Mouse (Mus musculus): ENCODE measurements around the gene Lrrtm3.

Gene Lrrtm3

GRCm38 (mm10) chr10:64041892-64042291 is 48.2 kb downstream of the Lrrtm3 start:
- no peak for DNase-seq (ENCODE audit: low read depth, low spot score)

GRCm38 (mm10) chr10:64041218-64041617 is 48.9 kb downstream of the Lrrtm3 start:
- DNase-seq (ENCODE audit: low read depth, low spot score): no peak

GRCm38 (mm10) chr10:64039760-64040535 is 50.1 kb downstream of the Lrrtm3 start:
- DNase-seq (ENCODE audit: low read depth, low spot score): no peak

- no peak for DNase-seq (ENCODE audit: low read depth, low spot score)
Measured at GRCm38 (mm10) chr10:64030901-64031300, 59.2 kb downstream of the Lrrtm3 start.

- DNase-seq (ENCODE audit: low read depth, low spot score): no peak
Measured at GRCm38 (mm10) chr10:64023340-64023739, 66.7 kb downstream of the Lrrtm3 start.

GRCm38 (mm10) chr10:64020347-64020746 is 69.7 kb downstream of the Lrrtm3 start:
- DNase-seq (ENCODE audit: low read depth, low spot score): no peak

GRCm38 (mm10) chr10:64001996-64002395 is 88.1 kb downstream of the Lrrtm3 start:
- DNase-seq (ENCODE audit: low read depth, low spot score): no peak

GRCm38 (mm10) chr10:64001531-64001930 is 88.5 kb downstream of the Lrrtm3 start:
- peak; percentile 18 for DNase-seq (ENCODE audit: low read depth, low spot score)

GRCm38 (mm10) chr10:63994251-63994650 is 95.8 kb downstream of the Lrrtm3 start:
- no peak for DNase-seq (ENCODE audit: low read depth, low spot score)

GRCm38 (mm10) chr10:63985576-63985975 is 104.5 kb downstream of the Lrrtm3 start:
- no peak for DNase-seq (ENCODE audit: low read depth, low spot score)

- no peak for DNase-seq (ENCODE audit: low read depth, low spot score)
Measured at GRCm38 (mm10) chr10:63979410-63979809, 110.7 kb downstream of the Lrrtm3 start.

GRCm38 (mm10) chr10:63978969-63979368 is 111.1 kb downstream of the Lrrtm3 start:
- no peak for DNase-seq (ENCODE audit: low read depth, low spot score)

- no peak for DNase-seq (ENCODE audit: low read depth, low spot score)
Measured at GRCm38 (mm10) chr10:63978535-63978934, 111.5 kb downstream of the Lrrtm3 start.

- no peak for DNase-seq (ENCODE audit: low read depth, low spot score)
Measured at GRCm38 (mm10) chr10:63978101-63978500, 112.0 kb downstream of the Lrrtm3 start.

GRCm38 (mm10) chr10:63972300-63972699 is 117.8 kb downstream of the Lrrtm3 start:
- DNase-seq (ENCODE audit: low read depth, low spot score): no peak

- peak; percentile 2 for DNase-seq (ENCODE audit: low read depth, low spot score)
Measured at GRCm38 (mm10) chr10:63954308-63954930, 135.7 kb downstream of the Lrrtm3 start.

- DNase-seq (ENCODE audit: low read depth, low spot score): no peak
Measured at GRCm38 (mm10) chr10:63951481-63951880, 138.6 kb downstream of the Lrrtm3 start.

- no peak for DNase-seq (ENCODE audit: low read depth, low spot score)
Measured at GRCm38 (mm10) chr10:63950867-63951266, 139.2 kb downstream of the Lrrtm3 start.

GRCm38 (mm10) chr10:63947266-63947665 is 142.8 kb downstream of the Lrrtm3 start:
- no peak for DNase-seq (ENCODE audit: low read depth, low spot score)

GRCm38 (mm10) chr10:63945534-63945933 is 144.5 kb downstream of the Lrrtm3 start:
- no peak for DNase-seq (ENCODE audit: low read depth, low spot score)

- DNase-seq (ENCODE audit: low read depth, low spot score): no peak
Measured at GRCm38 (mm10) chr10:63933946-63934345, 156.1 kb downstream of the Lrrtm3 start.

- DNase-seq (ENCODE audit: low read depth, low spot score): no peak
Measured at GRCm38 (mm10) chr10:63927334-63927733, 162.7 kb downstream of the Lrrtm3 start, which contains the start of gene Gm10118. Gm10118 (minus strand) TSS chr10:63927434.

GRCm38 (mm10) chr10:63908878-63909277 is 181.2 kb downstream of the Lrrtm3 start:
- no peak for DNase-seq (ENCODE audit: low read depth, low spot score)
